Mouse (Mus musculus): ENCODE measurements at regions not wholly inside any gene's neighbourhood (a gene's known extent, or its start where the extent isn't known, plus 50 kb on each side); places are given as distances from the start of the nearest gene placed in this dataset.

GRCm38 (mm10) chr10:19152773-19153172 is 137.3 kb upstream of the Tnfaip3 start:
- Histone ChIP-seq H3K4me2 (replicated peaks; ENCODE audit: low read depth, low read length) (no peak overlapping the region), H3K27ac (ENCODE audit: low read length) (no peak overlapping the region), H3K9ac (replicated peaks; ENCODE audit: low read depth) (no peak overlapping the region), H3K4me1 (ENCODE audit: insufficient read depth, low read depth, low read length) (no peaks in the 10 kb centered on the region), H3K9me3 (ENCODE audit: low read length) (no peaks in the 10 kb centered on the region), H3K4me3 (ENCODE audit: low read depth, low read length) (no peak overlapping the region), H3K36me3 (ENCODE audit: insufficient read depth, low read length) (no peaks in the 10 kb centered on the region), H3K27me3 (replicated peaks; ENCODE audit: insufficient read depth, low read length) (no peaks in the 10 kb centered on the region)
- DNase-seq (ENCODE audit: low spot score) (no peak), ATAC-seq (no peak)
- TF ChIP-seq CTCF (IDR thresholded peaks at IDR 0.05) (no peak), EP300 (IDR thresholded peaks at IDR 0.05) (no peak)
- 86% methylated on average over 5 of the region's 5 CpGs for WGBS

- no peak overlapping the region for H3K4me2 ChIP-seq (replicated peaks; ENCODE audit: low read depth, low read length)
- TF ChIP-seq CTCF (IDR thresholded peaks at IDR 0.05) (no peak), EP300 (IDR thresholded peaks at IDR 0.05) (no peak)
- 83% methylated on average over 1 of the region's 1 CpGs for WGBS
Measured at GRCm38 (mm10) chr10:19150766-19151165, 135.3 kb upstream of the Tnfaip3 start.

GRCm38 (mm10) chr10:19150005-19150404 is 134.5 kb upstream of the Tnfaip3 start:
- Histone ChIP-seq H3K4me1 (ENCODE audit: insufficient read depth, low read depth, low read length) (no peaks in the 10 kb centered on the region), H3K9ac (replicated peaks; ENCODE audit: low read depth) (no peak overlapping the region), H3K9me3 (ENCODE audit: low read length) (no peaks in the 10 kb centered on the region), H3K27me3 (replicated peaks; ENCODE audit: insufficient read depth, low read length) (no peaks in the 10 kb centered on the region), H3K4me3 (ENCODE audit: low read depth, low read length) (no peak overlapping the region), H3K27ac (ENCODE audit: low read length) (no peak overlapping the region), H3K36me3 (ENCODE audit: insufficient read depth, low read length) (no peaks in the 10 kb centered on the region), H3K4me2 (replicated peaks; ENCODE audit: low read depth, low read length) (no peak overlapping the region)
- DNase-seq (ENCODE audit: low spot score) (no peak), ATAC-seq (no peak)
- WGBS: 55% methylated on average over 3 of the region's 3 CpGs
- TF ChIP-seq EP300 (IDR thresholded peaks at IDR 0.05) (no peak), CTCF (IDR thresholded peaks at IDR 0.05) (no peak)

More at GRCm38 (mm10) chr10:19150766-19151165, 135.3 kb upstream of the Tnfaip3 start:
- Histone ChIP-seq H3K9me3 (ENCODE audit: low read length) (no peaks in the 10 kb centered on the region), H3K4me1 (ENCODE audit: insufficient read depth, low read depth, low read length) (no peaks in the 10 kb centered on the region), H3K27ac (ENCODE audit: low read length) (no peak overlapping the region), H3K36me3 (ENCODE audit: insufficient read depth, low read length) (no peaks in the 10 kb centered on the region), H3K27me3 (replicated peaks; ENCODE audit: insufficient read depth, low read length) (no peaks in the 10 kb centered on the region), H3K9ac (replicated peaks; ENCODE audit: low read depth) (no peak overlapping the region), H3K4me3 (ENCODE audit: low read depth, low read length) (no peak overlapping the region)
- ATAC-seq (no peak), DNase-seq (ENCODE audit: low spot score) (no peak)

GRCm38 (mm10) chr10:19149196-19149869 is 133.9 kb upstream of the Tnfaip3 start:
- no peaks in the 10 kb centered on the region for H3K9me3 ChIP-seq (ENCODE audit: low read length)
- no peaks in the 10 kb centered on the region for H3K27me3 ChIP-seq (replicated peaks; ENCODE audit: insufficient read depth, low read length)
- H3K4me3 ChIP-seq (ENCODE audit: low read depth, low read length): no peak overlapping the region
- H3K4me1 ChIP-seq (ENCODE audit: insufficient read depth, low read depth, low read length): no peaks in the 10 kb centered on the region
- no peak for DNase-seq (ENCODE audit: low spot score)
- 67% methylated on average over 4 of the region's 4 CpGs for WGBS
- no peak overlapping the region for H3K27ac ChIP-seq (ENCODE audit: low read length)
- H3K9ac ChIP-seq (replicated peaks; ENCODE audit: low read depth): no peak overlapping the region
- no peak for ATAC-seq
- TF ChIP-seq CTCF (IDR thresholded peaks at IDR 0.05) (no peak), EP300 (IDR thresholded peaks at IDR 0.05) (no peak)
- no peak overlapping the region for H3K4me2 ChIP-seq (replicated peaks; ENCODE audit: low read depth, low read length)
- no peaks in the 10 kb centered on the region for H3K36me3 ChIP-seq (ENCODE audit: insufficient read depth, low read length)

- DNase-seq (ENCODE audit: low spot score) (no peak), ATAC-seq (no peak)
- no peak for TF ChIP-seq EP300 (IDR thresholded peaks at IDR 0.05)
- no peak for TF ChIP-seq CTCF (IDR thresholded peaks at IDR 0.05)
- no peaks in the 10 kb centered on the region for H3K27me3 ChIP-seq (replicated peaks; ENCODE audit: insufficient read depth, low read length)
- H3K4me1 ChIP-seq (ENCODE audit: insufficient read depth, low read depth, low read length): no peaks in the 10 kb centered on the region
- 89% methylated on average over 3 of the region's 3 CpGs for WGBS
- H3K27ac ChIP-seq (ENCODE audit: low read length): no peak overlapping the region
- H3K9ac ChIP-seq (replicated peaks; ENCODE audit: low read depth): no peak overlapping the region
- H3K4me2 ChIP-seq (replicated peaks; ENCODE audit: low read depth, low read length): no peak overlapping the region
- no peaks in the 10 kb centered on the region for H3K36me3 ChIP-seq (ENCODE audit: insufficient read depth, low read length)
- no peaks in the 10 kb centered on the region for H3K9me3 ChIP-seq (ENCODE audit: low read length)
- H3K4me3 ChIP-seq (ENCODE audit: low read depth, low read length): no peak overlapping the region
Measured at GRCm38 (mm10) chr10:19141481-19141880, 126.0 kb upstream of the Tnfaip3 start.

GRCm38 (mm10) chr10:19140628-19141027 is 125.2 kb upstream of the Tnfaip3 start:
- Histone ChIP-seq H3K36me3 (ENCODE audit: insufficient read depth, low read length) (no peaks in the 10 kb centered on the region), H3K4me1 (ENCODE audit: insufficient read depth, low read depth, low read length) (no peaks in the 10 kb centered on the region), H3K9ac (replicated peaks; ENCODE audit: low read depth) (no peak overlapping the region), H3K4me2 (replicated peaks; ENCODE audit: low read depth, low read length) (no peak overlapping the region), H3K27me3 (replicated peaks; ENCODE audit: insufficient read depth, low read length) (no peaks in the 10 kb centered on the region), H3K27ac (ENCODE audit: low read length) (no peak overlapping the region), H3K9me3 (ENCODE audit: low read length) (no peaks in the 10 kb centered on the region), H3K4me3 (ENCODE audit: low read depth, low read length) (no peak overlapping the region)
- peak; percentile 91 for ATAC-seq
- TF ChIP-seq EP300 (IDR thresholded peaks at IDR 0.05) (peak; percentile 96), CTCF (IDR thresholded peaks at IDR 0.05) (no peak; the same call in 1 of the 2 replicates)
- 60% methylated on average over 5 of the region's 5 CpGs for whole genome bisulfite sequencing
- peak; percentile 46 for DNase-seq (ENCODE audit: low spot score)

Measured in lung, postnatal 0 days (tissue).